Mouse (Mus musculus) lung, adult 2 months (tissue): ENCODE results near the gene Tfb2m.

Experiments
- CTCF ChIP-seq: fragments of 200-500 bp; IDR thresholded peaks from 2 replicates; pipeline ENCODE4 v1.5.1; 2011; ENCODE audit warnings: mild to moderate bottlenecking, low read length, control low read depth; ENCODE audit not compliant: insufficient read depth
- POLR2A ChIP-seq: fragments of 200-500 bp; IDR thresholded peaks from 2 replicates; pipeline ENCODE4 v1.6.1; 2011; ENCODE audit warnings: low read depth, mild to moderate bottlenecking, control low read depth, low read length, borderline replicate concordance; ENCODE audit errors: extremely low read depth

DNA sequence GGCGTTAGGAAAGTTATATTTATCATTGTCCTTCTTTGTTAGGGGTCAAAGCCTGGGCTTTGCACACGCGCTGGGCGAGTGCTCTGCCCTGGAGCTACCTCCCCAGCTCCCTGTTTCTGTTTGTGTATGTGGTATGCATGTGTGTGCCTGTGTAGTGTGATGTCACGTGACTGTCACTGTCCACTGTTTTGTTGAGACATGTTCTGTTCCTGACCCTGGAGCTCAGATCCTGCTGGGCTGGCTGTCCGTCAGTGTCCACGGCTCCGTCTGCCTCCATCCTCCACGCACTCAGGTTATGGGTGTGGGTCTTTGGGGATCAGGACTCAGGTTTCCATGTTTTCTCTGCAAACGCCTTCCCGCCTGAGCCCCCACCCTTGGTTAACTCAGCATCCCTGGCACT, 2.2 kb upstream of the Tfb2m start:
- no peak for TF ChIP-seq CTCF
- TF ChIP-seq POLR2A: no peak
